Mouse (Mus musculus): ENCODE results near the gene Ino80b.

DNA sequence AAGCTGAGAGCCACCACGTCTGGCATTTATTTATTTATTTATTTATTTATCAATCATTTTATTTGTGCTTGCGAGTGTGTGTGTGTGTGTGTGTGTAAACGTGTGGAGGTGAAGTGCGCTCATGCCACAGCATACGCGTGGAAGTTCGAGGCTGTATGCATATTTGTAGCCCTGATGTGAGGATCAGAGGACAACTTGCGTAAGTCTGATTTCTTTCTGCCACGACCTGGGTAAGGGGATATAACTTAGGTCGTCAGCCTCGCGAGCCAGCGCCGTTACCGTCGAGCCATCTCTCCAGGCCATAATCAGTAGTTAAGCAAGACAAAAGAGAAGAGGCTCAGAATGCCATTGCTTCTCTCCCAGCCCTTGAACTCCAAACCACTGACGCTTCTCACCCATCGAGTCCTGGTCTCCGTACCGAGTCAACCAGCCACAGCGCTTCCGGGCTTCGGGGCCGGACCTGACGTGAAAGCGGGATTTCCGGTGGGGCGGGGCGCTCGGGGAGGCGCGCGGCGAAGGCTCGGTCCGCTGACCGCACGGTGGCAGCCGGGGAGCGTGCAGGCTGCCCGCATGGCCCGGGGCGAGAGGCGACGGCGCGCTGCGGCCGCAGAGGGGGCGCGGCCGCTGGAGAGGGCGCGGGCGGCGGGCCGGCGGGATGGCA lies 10.1 kb downstream of the Ino80b start, which contains the start of gene Mogs:
- TF ChIP-seq CHD2 (IDR thresholded peaks at IDR 0.05; ENCODE audit: low read depth, low read length) (no peak), ZC3H11A (IDR thresholded peaks at IDR 0.05; ENCODE audit: borderline replicate concordance, low read depth, low read length) (no peak)

Data from ES-E14 (cell line).